Mouse (Mus musculus): ENCODE results near the gene Vmn1r21.
"Not testable (repeated sequence)": the region's sequence is repeated elsewhere in the genome, so short reads cannot be mapped to it uniquely, and the experiment has no call there.

The Vmn1r21 gene

GRCm38 (mm10) chr6:57850286-57850685 is at the start of gene Vmn1r21:
Gene Vmn1r21 (minus strand): TSS chr6:57850343.
- DNase-seq (ENCODE audit: low spot score in 2 of 2): no peak

GRCm38 (mm10) chr6:57859043-57860042 is 9.2 kb upstream of the Vmn1r21 start:
- DNase-seq (ENCODE audit: low spot score in 2 of 2): no peak

- DNase-seq (ENCODE audit: low spot score in 2 of 2): not testable (repeated sequence)
These were observed 1.0 kb upstream of the Vmn1r21 start for GRCm38 (mm10) chr6:57851177-57851576.

- no peak for DNase-seq (ENCODE audit: low spot score in 2 of 2)
These were observed 10.3 kb downstream of the Vmn1r21 start for GRCm38 (mm10) chr6:57839693-57840408.

- DNase-seq (ENCODE audit: low spot score in 2 of 2): no peak
These were observed 24.9 kb downstream of the Vmn1r21 start for GRCm38 (mm10) chr6:57825259-57825715.

GRCm38 (mm10) chr6:57824422-57825258 is 25.5 kb downstream of the Vmn1r21 start, which contains the start of gene Vopp1:
Gene Vopp1 (minus strand): TSS chr6:57825159.
- peak; percentile 67 for DNase-seq (ENCODE audit: low spot score in 2 of 2)

- no peak for DNase-seq (ENCODE audit: low spot score in 2 of 2)
These were observed 26.7 kb downstream of the Vmn1r21 start for GRCm38 (mm10) chr6:57823461-57823860.

GRCm38 (mm10) chr6:57822648-57823410 is 27.3 kb downstream of the Vmn1r21 start:
- DNase-seq (ENCODE audit: low spot score in 2 of 2): no peak

- no peak for DNase-seq (ENCODE audit: low spot score in 2 of 2)
These were observed 35.7 kb downstream of the Vmn1r21 start for GRCm38 (mm10) chr6:57814436-57814940.

- no peak for DNase-seq (ENCODE audit: low spot score in 2 of 2)
These were observed 38.1 kb downstream of the Vmn1r21 start for GRCm38 (mm10) chr6:57811748-57812730.

GRCm38 (mm10) chr6:57805218-57806069 is 44.7 kb downstream of the Vmn1r21 start:
- no peak for DNase-seq (ENCODE audit: low spot score in 2 of 2)

- DNase-seq (ENCODE audit: low spot score in 2 of 2): no peak
These were observed 47.0 kb downstream of the Vmn1r21 start for GRCm38 (mm10) chr6:57803130-57803529.

GRCm38 (mm10) chr6:57798986-57799385 is 51.2 kb downstream of the Vmn1r21 start:
- DNase-seq (ENCODE audit: low spot score in 2 of 2): no peak

GRCm38 (mm10) chr6:57796853-57797423 is 53.2 kb downstream of the Vmn1r21 start:
- DNase-seq (ENCODE audit: low spot score in 2 of 2): no peak

GRCm38 (mm10) chr6:57795835-57796234 is 54.3 kb downstream of the Vmn1r21 start:
- DNase-seq (ENCODE audit: low spot score in 2 of 2): no peak

Data from urinary bladder, postnatal 4 days (tissue).